Mouse (Mus musculus): Measurements from ENCODE around the gene Hmcn2.
A peak's percentile ranks its signal among the peaks of the same experiment; 100 is the strongest.

Gene Hmcn2

DNA sequence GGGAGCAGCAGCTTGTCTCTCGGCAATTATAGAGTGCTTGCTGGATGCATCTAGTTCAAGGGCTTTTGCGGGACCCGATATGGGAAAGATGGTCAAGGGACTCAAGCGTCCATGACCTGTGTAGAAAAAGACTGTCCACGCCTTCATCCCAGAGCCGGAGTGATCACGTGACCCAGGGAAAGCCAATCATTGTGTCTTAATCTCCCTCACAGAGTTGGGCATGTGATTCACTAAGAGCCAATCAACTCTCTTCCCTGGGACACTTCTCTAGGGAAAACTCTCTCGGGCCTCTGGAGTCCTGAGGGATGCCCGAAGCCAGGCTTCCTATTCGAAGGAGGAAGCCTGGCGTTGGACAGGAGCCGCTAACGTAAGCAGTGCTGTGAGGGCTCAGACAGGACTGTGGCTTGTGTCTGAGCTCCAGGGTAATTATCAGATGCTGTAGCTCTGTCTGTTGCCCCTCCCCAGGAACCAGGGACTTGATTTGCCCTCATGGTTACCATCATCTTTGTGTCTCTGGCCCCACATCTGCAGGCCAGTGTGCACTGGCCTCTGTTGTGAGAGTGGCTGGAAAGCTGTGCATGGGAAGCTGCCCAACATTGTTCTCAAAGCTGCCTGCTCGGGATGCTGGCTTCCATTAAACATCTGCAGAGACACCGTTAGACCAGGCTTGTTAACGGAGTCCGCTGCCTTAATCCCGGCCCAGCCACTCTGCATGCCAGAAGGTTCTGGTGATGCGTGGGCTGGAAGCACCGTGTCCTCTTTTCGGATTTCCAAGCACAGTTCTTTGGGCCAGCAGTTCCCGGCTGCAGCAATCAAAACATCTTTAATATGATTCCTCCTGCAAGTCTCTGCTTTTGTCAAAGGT is 9.2 kb upstream of the Hmcn2 start:
- DNase-seq (ENCODE audit: low read depth, low spot score): no peak

DNA sequence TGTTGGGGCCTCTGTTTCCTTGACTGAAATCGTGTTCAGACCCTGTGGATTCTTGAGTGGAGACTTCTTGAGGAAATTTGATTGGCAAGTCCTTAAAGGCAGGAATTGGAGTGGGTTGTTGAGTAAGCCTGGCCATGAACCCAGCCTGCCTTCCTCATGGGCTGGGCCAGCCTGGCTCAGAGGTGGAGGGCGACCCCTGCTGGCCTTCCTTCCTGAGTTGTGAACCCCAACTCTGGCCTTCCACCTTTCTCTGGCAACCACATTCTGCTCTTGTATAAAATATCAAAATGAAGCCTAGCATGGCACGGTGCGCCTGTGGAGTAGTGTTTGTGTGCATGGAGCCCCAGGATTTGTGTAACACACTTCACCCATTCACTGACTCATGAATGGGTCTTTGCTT is 8.5 kb upstream of the Hmcn2 start:
- peak; percentile 55 for DNase-seq (ENCODE audit: low read depth, low spot score)

DNA sequence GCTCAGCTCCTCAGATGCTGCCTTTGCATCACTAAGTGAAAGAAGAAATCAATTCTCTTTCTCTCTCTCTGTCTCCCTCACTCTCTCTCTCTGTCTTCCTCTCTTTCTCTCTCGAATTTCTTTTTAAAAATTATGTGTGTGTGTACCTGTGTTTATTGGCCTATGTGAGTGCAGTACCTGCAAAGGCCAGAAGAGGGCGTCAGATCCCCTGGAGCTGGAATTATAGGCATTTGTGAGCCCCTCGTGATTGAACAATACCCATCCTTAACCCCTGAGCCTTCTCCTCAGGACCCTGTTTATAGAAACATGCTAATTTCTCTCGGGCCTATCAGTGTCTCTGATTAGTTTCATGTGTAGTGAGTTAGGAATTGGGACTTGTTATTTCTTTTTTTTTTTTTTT is 6.0 kb upstream of the Hmcn2 start:
- no peak for DNase-seq (ENCODE audit: low read depth, low spot score)

DNA sequence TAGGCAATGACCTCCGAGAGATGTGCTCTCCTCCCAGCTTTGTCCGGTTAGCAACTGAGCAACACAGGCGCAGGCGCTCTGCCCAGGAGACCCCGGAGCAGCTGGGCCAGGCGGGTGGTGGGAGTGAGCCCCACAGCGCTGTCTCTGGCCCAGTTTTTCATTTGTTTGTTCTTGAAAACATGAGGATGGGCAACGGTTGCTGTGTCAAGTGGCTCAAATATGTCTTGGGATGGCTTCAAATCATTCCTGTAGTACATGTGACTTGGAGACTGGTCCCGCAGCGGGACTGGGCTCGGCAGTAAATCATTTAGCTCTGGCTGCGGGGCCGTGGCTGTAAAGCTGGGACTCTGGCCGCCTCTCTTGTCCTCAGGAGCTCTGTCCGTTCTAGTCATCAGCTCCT is 4.7 kb upstream of the Hmcn2 start:
- no peak for DNase-seq (ENCODE audit: low read depth, low spot score)

DNA sequence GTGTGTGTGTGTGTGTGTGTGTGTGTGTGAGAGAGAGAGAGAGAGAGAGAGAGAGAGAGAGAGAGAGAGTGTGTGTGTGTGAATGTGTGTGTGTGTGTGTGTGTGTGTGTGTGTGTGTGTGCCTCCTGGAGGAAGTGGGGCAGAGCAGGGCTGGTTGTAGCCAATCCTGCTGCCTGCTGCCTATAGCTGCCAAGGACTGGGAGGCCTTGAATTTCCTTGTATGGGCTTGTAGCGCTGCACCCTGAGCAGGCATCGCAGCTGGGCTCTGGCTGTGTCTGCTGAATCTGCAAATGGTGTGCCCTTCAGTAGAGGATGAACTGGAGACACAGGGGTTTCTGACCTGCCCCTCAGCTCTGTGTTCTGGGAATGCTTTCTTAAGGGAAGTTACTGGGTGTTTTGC is 3.9 kb downstream of the Hmcn2 start:
- DNase-seq (ENCODE audit: low read depth, low spot score): no peak

DNA sequence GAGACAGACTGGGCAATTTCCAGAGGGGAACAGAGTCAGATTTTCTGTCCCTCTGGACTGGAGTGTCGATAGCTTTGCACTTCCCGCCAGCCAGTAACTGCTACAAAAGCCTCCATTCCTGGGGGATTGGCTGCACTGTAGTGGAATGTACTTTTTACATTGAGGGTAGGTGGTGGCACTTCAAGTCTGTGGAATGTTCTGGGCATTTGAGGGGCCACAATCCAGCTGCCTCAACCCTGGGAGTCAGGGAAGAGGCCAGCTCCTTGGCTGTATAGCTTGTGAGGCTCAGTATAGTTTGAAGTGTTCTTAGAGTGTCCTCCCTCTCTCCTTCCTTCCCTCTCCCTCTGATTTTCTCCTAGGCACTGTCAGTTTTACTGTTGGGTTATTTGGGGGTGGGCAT is 5.0 kb downstream of the Hmcn2 start:
- no peak for DNase-seq (ENCODE audit: low read depth, low spot score)

DNA sequence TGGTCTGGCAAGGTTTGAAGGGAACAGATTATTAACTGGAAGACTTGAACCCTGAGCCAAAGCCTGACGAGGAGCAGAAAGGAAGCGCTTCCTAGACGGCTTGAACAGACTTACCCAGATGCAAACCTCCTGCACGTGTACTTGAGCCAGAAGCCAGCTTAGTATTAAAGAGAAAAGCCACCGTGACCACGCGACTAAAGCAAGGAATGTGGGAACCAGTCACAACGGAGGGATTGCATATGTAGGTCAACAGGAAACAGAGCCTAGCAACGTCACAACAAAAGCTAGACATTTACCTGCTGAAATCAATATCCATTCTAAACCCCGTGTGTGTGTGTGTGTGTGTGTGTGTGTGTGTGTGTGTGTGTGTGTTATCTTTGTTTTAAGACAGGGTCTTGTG is 13.0 kb downstream of the Hmcn2 start:
- DNase-seq (ENCODE audit: low read depth, low spot score): no peak

DNA sequence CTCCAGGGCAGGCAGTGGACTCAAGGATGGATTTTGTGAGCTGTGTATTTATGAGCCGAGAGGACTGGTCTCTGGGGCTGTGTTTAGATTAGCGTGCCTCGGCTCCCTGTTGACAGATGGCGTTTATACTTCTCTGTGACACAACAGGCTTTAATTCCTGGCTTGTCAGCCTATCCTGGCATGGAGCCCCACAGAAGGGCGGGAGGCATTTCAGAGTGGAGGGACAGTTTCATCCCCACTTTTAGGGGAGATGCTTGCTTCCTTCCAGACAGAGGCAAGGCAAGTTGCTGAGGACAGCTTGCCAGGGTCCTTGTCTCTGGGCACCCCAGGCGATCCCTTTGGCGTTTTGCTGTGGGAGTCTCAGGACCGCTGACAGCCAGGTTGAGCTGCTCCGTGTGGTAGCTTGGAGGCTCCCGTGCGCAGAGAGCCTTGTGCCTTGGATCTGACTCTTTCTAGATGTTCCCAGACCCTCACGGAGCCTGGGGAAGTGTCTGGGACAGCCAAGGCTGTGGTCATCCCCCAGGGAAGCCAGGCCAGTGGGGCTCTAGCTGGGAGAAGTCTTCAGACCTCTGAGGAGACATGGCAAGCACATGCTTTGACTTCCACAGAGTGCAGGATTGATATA is 23.6 kb downstream of the Hmcn2 start:
- DNase-seq (ENCODE audit: low read depth, low spot score): no peak

DNA sequence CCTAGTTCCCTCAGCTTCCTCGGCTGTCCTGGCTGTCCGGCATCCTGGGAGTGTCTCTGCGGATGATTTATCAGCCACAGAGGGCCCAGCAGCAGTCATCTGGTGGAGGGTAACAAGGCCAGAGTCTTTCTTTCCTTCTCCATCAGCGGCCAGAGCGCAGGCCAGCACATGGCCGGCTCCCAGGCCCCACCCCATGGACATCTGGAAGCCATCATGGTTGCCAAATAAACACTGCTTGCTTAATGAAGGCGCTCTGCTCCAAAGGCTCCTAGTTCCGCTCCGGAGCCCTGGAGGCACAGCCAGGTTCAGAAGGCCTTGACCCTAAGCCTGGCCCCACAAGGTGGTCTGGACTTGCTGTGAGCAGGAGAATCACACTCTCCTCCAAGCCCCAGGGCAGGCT is 25.6 kb downstream of the Hmcn2 start:
- DNase-seq (ENCODE audit: low read depth, low spot score): no peak

DNA sequence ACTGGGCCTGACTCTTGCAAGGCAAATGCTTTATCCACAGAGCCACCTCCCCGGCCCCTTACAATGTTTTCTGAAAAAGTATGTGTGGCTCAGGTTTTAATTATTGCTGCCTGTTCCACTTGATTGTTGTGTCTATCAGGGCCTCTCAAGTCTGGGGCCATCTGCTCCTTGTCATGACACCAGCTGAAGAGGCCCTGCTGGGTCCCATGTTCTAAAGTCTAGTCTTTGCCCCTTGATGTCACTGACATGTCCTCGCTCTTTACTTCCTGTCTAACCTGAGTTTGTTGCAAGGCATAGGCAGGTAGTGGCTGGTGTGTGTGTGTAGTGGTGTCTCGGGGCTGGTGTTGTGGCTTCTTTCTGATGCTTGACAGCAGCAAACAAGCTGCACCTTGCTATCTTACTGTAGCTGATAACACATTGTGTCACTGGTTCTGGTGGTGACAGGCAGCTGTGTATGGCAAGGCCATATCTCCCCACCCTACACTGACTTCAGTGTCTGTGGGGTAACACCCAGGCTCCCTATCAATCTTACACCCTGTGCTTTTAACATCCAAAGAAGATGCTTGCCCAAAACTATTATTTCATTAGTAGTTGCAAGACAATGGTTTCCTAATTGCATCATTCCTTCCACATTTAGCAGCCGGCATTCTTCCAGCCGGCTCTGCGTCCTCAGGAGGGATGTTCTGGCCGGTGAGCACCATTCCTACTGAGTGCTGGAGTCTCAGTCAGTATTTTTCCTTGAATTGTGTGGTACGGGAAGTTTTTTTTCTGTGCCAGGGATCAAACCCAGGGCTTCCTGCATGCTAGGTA is 27.7 kb downstream of the Hmcn2 start:
- no peak for DNase-seq (ENCODE audit: low read depth, low spot score)

DNA sequence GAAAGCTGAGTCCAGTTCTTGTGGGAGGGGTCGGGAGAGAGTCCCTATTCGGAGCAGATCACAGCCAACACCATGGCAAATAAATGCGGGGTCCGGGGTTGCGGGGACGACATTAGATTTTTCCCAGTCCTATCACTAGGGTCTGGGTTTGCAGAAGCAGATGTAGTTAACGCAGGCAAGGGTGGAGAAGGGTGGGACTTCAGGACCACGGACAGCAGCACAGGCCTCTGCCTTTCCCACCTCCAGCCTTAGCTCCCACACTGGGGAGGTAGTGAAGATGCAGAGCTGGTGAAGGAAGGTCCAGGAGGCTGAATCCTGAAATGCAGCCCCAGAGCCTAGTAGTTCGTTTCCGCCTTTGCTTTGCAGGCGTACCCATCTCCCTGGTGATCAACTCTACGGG is 31.9 kb downstream of the Hmcn2 start:
- no peak for DNase-seq (ENCODE audit: low read depth, low spot score)

DNA sequence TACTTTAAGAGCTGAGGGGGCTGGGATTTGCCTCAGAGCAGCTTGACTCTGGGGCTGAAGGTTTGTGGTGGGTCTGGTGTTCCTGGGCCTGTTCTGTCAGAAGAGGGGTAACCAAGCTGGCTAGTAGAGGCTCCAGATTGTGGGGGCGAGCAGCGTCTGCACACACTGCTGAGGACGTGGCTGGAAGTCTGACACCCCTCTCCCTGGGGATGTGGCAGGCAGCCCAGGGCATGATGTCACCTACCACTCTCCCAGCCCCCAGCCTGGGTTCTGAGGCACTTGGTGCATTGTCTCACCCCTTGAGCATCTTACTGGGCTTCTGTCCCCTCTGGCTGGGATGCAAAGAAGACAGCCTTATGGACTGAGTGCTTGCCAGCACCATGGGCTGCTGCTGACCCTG is 34.2 kb downstream of the Hmcn2 start:
- no peak for DNase-seq (ENCODE audit: low read depth, low spot score)

DNA sequence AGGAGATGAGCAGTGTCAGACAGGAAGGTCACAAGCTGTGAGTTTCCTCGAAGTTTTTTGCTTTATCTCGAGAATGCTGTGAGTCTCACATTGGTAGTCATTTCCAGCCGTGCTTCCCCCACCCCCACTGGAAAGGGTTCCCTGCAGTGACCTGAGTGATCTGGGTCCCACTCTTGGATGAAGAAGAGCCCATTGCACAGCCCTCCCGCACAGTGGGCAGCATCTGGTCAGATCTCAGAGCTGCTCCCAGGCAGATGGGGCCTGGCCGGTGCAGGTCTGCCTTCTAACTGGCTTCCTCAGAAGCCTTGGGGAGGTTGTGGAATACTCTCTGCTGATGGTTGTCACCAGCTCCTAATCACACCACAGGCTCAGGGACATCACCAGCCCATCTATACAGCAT is 34.6 kb downstream of the Hmcn2 start:
- DNase-seq (ENCODE audit: low read depth, low spot score): no peak

DNA sequence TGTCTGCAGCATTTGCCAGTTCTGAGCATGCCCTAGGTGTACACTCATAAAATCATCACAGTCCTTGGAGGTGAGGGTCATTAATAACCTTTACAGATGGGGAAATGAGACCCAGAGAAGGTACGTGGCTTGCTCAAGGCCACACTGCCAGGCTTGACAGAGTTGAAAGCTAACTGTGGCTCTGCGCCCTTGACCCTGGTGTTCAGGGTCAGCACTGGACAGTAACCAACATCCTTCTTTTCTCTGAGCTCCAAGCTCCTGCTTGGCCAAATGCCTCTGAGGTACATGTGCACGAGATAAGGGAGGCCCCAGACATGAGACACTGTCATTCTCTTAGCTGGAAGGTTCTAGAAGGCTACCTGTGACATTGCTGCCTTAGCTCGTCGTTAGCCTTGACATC is 42.6 kb downstream of the Hmcn2 start:
- no peak for DNase-seq (ENCODE audit: low read depth, low spot score)

DNA sequence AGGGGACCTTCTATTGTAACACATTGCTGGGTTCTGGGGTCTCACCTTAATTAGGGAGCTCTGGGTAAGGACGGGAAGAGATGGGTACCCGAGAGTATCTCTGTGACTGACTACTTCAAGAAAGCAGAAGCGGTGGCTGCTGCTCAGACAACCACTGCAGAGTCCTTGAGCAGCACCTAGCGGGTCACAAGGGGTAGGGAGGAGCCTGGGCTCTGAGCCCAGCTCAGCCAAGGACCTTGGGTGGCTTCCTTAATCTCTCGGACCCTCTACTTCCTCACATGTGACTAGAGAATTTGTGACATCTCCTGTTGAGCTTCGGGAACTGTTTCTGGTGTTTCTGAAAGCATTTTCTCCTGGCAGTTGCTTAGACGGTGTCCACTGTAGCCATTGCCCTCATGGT is 45.1 kb downstream of the Hmcn2 start:
- no peak for DNase-seq (ENCODE audit: low read depth, low spot score)

DNA sequence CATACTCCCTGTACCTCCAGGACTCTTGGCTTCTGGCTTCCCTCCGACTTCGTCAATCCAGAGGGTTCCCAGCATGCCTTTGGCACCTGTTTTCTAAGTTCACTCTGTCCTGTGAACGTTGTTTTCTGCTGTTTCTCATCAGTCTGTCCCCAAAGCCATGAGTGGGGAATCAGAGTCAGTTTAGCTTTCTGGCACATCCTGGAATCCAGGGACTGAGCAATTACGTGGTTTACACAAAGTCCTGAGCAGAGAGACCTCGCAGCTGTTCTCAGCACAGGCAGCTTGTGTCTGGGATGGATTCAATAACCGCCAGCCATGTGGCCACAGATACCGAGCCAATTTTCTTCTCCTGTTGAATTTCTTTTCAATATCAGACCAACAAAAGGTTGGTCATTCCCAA is 53.0 kb downstream of the Hmcn2 start:
- DNase-seq (ENCODE audit: low read depth, low spot score): no peak

DNA sequence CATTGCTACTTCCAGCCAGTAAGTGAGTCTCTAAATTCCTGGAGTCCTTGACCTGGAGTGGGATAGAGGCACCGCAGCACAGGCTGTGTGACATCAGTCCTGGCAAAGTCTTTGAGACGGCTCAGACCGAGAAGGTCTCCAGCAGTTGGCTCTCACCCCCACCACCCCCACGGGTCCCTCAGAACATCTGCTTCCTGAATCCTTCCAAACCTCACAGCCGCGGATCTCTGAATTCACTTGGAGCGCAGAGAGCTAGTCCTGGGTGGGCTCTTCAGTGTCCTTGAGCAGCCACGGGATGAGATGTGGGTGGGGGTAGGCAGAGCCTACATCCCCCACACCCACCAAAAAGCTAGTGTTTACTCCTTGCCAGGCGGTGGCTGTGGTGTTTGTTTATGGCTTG is 57.2 kb downstream of the Hmcn2 start:
- no peak for DNase-seq (ENCODE audit: low read depth, low spot score)

DNA sequence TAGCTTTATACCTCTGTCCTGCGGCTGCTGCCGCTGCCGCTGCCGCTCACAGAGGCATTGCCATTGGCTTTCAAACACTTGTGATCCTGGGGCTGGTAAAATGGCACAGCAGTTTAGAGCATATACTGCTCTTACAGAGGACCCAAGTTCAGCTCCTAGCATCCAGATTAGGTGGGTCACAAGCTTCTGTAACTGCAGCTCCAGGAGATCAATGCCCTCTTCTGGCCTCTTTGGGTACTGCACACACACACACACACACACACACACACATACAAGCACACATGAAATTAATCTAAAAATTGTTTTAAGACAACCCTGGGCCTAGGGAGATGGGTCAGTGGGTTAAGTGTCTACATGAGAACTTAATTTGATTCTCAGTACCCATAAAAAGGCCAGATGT is 58.0 kb downstream of the Hmcn2 start:
- DNase-seq (ENCODE audit: low read depth, low spot score): no peak

DNA sequence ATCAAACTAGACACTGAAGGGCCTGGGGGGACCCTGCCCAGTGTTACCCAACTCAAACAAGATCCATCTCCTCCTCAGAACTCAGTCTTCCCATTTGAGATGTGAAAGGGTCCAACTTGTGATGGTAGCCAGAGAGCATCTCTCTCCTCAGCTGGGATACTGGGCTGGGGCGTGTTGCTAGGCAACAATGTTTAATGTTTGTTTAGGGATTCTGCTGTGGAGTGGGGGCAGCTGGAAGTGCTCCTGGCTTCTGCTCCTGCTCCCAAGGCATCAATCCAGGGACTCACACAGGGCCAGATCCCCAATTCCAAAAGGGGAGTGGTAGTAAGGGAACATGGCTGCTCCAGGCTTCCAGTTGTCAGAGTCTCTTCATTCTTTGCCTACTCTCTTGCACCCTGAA is 60.2 kb downstream of the Hmcn2 start:
- DNase-seq (ENCODE audit: low read depth, low spot score): peak; percentile 53

DNA sequence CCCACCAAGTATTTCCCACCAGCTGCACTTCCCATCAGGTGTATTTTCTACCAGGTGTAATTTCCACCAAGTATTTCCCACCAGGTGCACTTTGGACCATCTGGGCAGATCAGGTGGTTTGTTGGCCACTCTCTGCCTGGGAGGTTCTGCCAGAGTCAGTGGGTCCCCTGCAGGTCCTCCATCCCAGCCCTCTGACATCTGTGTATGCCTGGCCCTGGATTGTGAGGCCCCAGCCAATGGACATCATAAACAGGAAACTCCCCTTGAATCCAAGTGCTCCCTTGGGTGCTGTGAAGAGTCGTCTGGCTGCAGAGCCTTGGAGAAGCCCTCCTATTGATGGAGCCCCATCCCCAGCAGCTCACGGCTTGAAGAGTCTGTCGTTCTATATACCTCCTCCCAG is 61.8 kb downstream of the Hmcn2 start:
- DNase-seq (ENCODE audit: low read depth, low spot score): no peak

DNA sequence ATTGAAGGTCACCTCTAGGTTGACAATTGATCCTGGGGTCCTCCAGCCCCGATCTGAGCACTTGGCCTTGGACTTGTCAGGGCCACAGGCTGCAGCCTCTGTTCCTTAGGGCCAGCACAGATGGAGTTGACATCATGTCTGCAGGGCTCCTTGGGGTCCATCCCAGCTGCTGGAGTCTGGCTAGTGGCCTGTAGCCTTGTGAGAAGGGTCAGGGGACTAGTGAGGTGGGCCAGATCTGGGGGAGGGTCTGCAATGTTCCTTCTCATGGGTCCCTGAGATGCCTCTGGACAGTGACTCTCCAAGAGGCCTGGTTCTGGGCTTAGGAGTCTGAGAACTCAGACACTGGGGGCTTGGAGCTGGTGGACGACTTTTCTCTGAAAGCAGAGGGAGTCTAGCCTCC is 63.3 kb downstream of the Hmcn2 start:
- no peak for DNase-seq (ENCODE audit: low read depth, low spot score)

DNA sequence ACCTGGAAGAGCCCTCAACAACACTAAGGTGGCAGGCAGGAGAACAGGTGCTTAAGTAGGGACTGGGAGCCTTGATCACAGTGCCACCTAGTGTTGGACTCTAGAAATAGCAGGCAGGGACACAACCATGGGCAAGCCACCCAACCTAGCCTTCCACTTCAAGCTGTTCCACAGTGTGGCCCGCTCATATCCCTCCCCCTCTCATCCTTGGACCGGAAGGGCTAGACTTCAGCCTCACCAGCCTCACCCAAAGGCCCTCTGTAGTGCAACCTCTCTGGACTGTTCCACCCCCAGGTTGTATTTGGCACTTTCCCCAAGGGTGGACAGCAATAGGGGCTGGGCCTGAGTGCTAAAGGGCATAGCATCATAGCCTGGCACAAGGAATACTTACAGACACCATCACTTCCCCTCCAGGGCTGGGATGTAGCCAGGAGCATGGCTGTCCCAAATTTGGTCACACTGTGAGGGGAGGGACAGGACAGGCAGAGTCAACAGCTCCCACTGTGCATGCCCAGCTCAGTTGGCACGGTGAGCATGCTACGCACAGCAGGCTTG is 67.2 kb downstream of the Hmcn2 start:
- peak; percentile 85 for DNase-seq (ENCODE audit: low read depth, low spot score)

Data from brain, adult 2 months (tissue).